Mouse (Mus musculus): ENCODE data around the gene Vmn1r70. TPM values are rescaled to one million over a fixed set of nuclear protein-coding genes. Genes with fewer than 3 reads are reported as not detected.

Vmn1r70 gene
- not detected in 2 replicates for polyA plus RNA-seq (2014; fragmentation: Nextera tagmentation; extraction: Ambion mirVana)

DNA sequence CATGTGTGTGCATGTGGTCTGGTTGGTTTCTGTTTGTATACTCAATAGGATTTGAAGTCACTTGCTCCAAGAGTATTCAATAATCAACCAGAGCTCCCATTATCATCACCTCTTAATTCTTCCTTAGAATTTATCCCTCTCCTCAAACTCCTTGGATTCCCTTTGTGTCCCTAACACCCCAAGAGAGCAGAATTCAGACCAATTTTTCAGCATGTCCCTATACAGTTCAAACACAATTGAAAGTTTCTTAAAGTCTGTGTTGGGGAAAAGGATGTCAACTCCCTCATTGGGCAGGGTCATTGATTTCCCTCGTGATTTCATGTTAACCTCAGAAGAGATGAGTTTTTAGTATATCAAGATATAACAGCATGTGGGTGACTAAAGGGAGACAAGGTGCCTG, at the start of gene Vmn1r70:
Gene Vmn1r70 (plus strand): TSS at position 301 of the 400 bp plus-strand sequence.
- Histone ChIP-seq H3K4me3 (ENCODE audit: low read depth, low read length) (no peak within 1 kb of the TSS), H3K36me3 (ENCODE audit: control insufficient read depth, insufficient read depth, low read length) (no peaks in the 10 kb centered on the region), H3K4me1 (ENCODE audit: control insufficient read depth, insufficient read depth, low read length) (no peaks in the 10 kb centered on the region), H3K4me2 (ENCODE audit: low read depth, low read length) (no peak within 1 kb of the TSS), H3K27ac (replicated peaks; ENCODE audit: low read depth, low read length) (no peak within 1 kb of the TSS), H3K27me3 (replicated peaks; ENCODE audit: control insufficient read depth, insufficient read depth, low read length) (no peaks in the 10 kb centered on the region), H3K9ac (ENCODE audit: low read depth, low read length) (no peak within 1 kb of the TSS), H3K9me3 (ENCODE audit: control insufficient read depth, low read length) (peaks cover 21% of the 10 kb centered on the region; the same call in 1 of the 2 replicates)
- DNase-seq (ENCODE audit: low spot score) (no peak), ATAC-seq (ENCODE audit: low read depth) (no peak)
- WGBS, result 74% methylated on average over 1 of the region's 1 CpGs

DNA sequence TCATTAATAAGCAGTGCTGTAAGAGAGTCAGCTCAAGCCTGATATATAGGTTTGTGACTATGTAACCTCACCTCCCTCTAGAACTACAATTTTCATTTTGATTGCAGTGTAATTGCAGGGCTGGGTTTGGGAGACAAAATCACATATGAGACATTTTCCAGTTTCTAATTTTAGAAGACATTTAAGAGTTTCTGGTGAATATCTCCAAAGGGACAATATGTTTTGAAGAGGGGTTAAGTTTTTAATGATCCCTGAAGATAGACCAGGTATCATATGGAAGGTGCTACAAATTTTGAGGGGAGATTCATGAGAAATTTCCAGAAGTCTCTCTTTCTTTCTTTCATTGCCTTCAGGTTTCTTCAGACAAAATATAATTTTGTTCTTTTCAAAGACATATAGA, 17.8 kb upstream of the Vmn1r70 start, which contains the start of gene Vmn1r69:
Gene Vmn1r69 (minus strand): TSS at position 101 of the 400 bp plus-strand sequence.
- H3K4me3 ChIP-seq (ENCODE audit: low read depth, low read length), result no peak within 1 kb of the TSS
- H3K36me3 ChIP-seq (ENCODE audit: control insufficient read depth, insufficient read depth, low read length), result no peaks in the 10 kb centered on the region
- H3K9me3 ChIP-seq (ENCODE audit: control insufficient read depth, low read length), result peaks cover 20% of the 10 kb centered on the region; the same call in 1 of the 2 replicates
- H3K27me3 ChIP-seq (replicated peaks; ENCODE audit: control insufficient read depth, insufficient read depth, low read length), result no peaks in the 10 kb centered on the region
- no peak for DNase-seq (ENCODE audit: low spot score)
- ATAC-seq (ENCODE audit: low read depth), result no peak
- no peak within 1 kb of the TSS for H3K9ac ChIP-seq (ENCODE audit: low read depth, low read length)
- H3K4me1 ChIP-seq (ENCODE audit: control insufficient read depth, insufficient read depth, low read length), result no peaks in the 10 kb centered on the region
- H3K4me2 ChIP-seq (ENCODE audit: low read depth, low read length), result no peak within 1 kb of the TSS
- H3K27ac ChIP-seq (replicated peaks; ENCODE audit: low read depth, low read length), result no peak within 1 kb of the TSS

Other genes with a start within 250 kb of the Vmn1r70 start
- gene Vmn1r67, start 188.2 kb upstream of the Vmn1r70 start, polyA plus RNA-seq (2014; fragmentation: Nextera tagmentation; extraction: Ambion mirVana), result not detected in 2 replicates
- gene Zik1, start 136.1 kb upstream of the Vmn1r70 start, polyA plus RNA-seq (2014; fragmentation: Nextera tagmentation; extraction: Ambion mirVana), result 11.3 and 16.1 TPM in 2 replicates
- not detected in 2 replicates for gene Vmn1r68, start 73.0 kb upstream of the Vmn1r70 start, polyA plus RNA-seq (2014; fragmentation: Nextera tagmentation; extraction: Ambion mirVana)
- not detected in 2 replicates for gene Vmn1r69, start 17.9 kb upstream of the Vmn1r70 start, polyA plus RNA-seq (2014; fragmentation: Nextera tagmentation; extraction: Ambion mirVana)
- gene Nlrp4b, start 56.3 kb downstream of the Vmn1r70 start, polyA plus RNA-seq (2014; fragmentation: Nextera tagmentation; extraction: Ambion mirVana), result not detected in 2 replicates
- gene Vmn1r71, start 122.8 kb downstream of the Vmn1r70 start, polyA plus RNA-seq (2014; fragmentation: Nextera tagmentation; extraction: Ambion mirVana), result 0.06 TPM in 1 of 2 replicates, not detected in the other

All from embryonic facial prominence, embryonic 14.5 days (tissue).